Mouse (Mus musculus) neutrophil, adult 83 days (primary cell): ENCODE results near the gene Dppa2. TPM values are rescaled to one million over a fixed set of nuclear protein-coding genes. Genes with fewer than 3 reads are reported as not detected.

Experiments
- total RNA-seq, 2 experiments: library from RNA; stranded (reverse); gene quantifications; one replicate each; pipeline ENCODE4 v1.2.4; 2023

Dppa2 gene
- not detected for total RNA-seq

GRCm38 (mm10) chr16:48303509-48303908 lies at the start of gene Dppa2:
Dppa2 (plus strand) TSS chr16:48303908.

DNA sequence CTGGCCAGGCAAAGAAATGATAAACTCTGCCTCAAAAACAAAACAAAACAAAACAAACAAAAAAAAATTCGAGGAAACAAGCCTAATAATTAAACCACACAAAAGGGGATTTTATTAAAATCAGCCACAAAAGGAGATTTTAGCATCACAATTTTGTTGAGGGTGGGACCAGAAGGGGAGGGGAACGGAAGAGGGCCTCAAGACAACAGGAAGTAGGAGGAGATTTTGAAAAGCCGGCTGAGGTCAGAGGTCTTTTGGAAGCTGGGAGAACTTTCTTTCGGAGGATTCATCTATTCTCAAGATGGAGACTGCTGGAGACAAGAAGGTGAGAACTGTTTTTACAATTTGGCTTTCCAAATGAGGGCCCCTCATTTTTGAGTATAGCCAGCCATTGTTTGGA lies 20.2 kb upstream of the Dppa2 start, which contains the start of gene Dppa4:
TSS of gene Dppa4 (plus strand) at position 217 of the 400 bp plus-strand sequence.

Other genes starting within 250 kb of the Dppa2 start
- not detected for gene Dppa4, start 20.2 kb upstream of the Dppa2 start, total RNA-seq
- gene Gm5485, start 108.5 kb downstream of the Dppa2 start, total RNA-seq, result not detected
- gene Morc1, start 127.3 kb downstream of the Dppa2 start, total RNA-seq, result not detected